Comparison of ENCODE assay signal across 16 mouse cellular contexts in the genomic region with DNA sequence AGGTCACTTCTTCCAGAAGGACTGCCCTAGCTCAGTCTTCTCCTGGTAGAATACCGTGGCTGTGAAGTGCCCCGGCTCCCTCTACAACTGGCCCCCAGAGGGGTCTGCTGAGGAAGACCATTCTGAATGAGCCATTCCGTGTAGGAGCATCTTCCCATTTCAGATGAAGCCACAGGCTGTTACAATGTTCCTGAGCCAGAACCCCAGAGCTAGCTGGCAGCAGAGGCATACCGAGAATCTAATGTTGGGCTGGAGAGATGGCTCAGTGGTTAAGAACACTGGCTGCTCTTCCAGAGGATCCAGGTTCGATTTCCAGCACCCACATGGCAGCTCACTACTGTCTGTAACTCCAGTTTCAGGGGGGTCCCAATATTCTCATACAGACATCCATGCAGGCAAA.
"Had no signal": no experiment of that assay in that cellular context is flagged by ENCODE, and none has a peak within 500 bp of the region (broad histone marks: within the 10 kb centered on the region; RNA-seq: fewer than 3 reads in every experiment).

No protein-coding gene starts in this region.

- DNase-seq: heart, postnatal 10 days; heart, postnatal 14 days; heart, postnatal 36 days; heart, postnatal 4 days; kidney, adult 11 months; kidney, adult 18-20 months; kidney, adult 2 months; kidney, adult 8-10 months; kidney, adult 9 months; kidney, postnatal 10 days; kidney, postnatal 14 days; kidney, postnatal 25 days; kidney, postnatal 36 days; kidney, postnatal 4 days; layer of hippocampus, adult 9-11 months; layer of hippocampus, postnatal 36 days had no signal
